Mouse (Mus musculus): ENCODE measurements around the gene Mpp6. TPM values are rescaled to one million over a fixed set of nuclear protein-coding genes. Genes with fewer than 3 reads are reported as not detected.

Mpp6 gene
- polyA plus RNA-seq, 2 experiments = 19.3 to 28.5 TPM

GRCm38 (mm10) chr6:50222986-50223385 is 112.9 kb downstream of the Mpp6 start:
- 15% methylated on average over 5 of the region's 5 CpGs for WGBS (ENCODE audit: insufficient replicate concordance)
- ATAC-seq (ENCODE audit: insufficient read depth) = no peak

GRCm38 (mm10) chr6:50223606-50224005 is 113.6 kb downstream of the Mpp6 start:
- H3K36me3 ChIP-seq (replicated peaks; ENCODE audit: control insufficient read depth, insufficient read depth, low read depth) = no peaks in the 10 kb centered on the region
- no peak overlapping the region for H3K27ac ChIP-seq
- H3K9me3 ChIP-seq (ENCODE audit: control insufficient read depth, low read length) = no peaks in the 10 kb centered on the region
- no peak for TF ChIP-seq EP300 (IDR thresholded peaks at IDR 0.05; ENCODE audit: low read depth)
- TF ChIP-seq CTCF (IDR thresholded peaks at IDR 0.05; ENCODE audit: low read depth) = no peak
- no peak overlapping the region for H3K9ac ChIP-seq (replicated peaks)
- 65% methylated on average over 4 of the region's 4 CpGs for WGBS (ENCODE audit: insufficient replicate concordance)
- DNase-seq (ENCODE audit: low read depth in 3 of 3, low spot score in 3 of 3) (no peak), ATAC-seq (ENCODE audit: insufficient read depth) (no peak)
- no peak overlapping the region for H3K4me3 ChIP-seq (ENCODE audit: insufficient read depth in 1 of 2, low read depth in 2 of 2, low read length in 2 of 2)
- H3K27me3 ChIP-seq (ENCODE audit: control insufficient read depth, insufficient read depth, low read length) = no peaks in the 10 kb centered on the region
- H3K4me2 ChIP-seq (ENCODE audit: low read depth) = no peak overlapping the region
- H3K4me1 ChIP-seq (replicated peaks; ENCODE audit: control insufficient read depth in 2 of 2, insufficient read depth in 2 of 2, low read length in 1 of 2) = no peaks in the 10 kb centered on the region

More at GRCm38 (mm10) chr6:50222986-50223385, 112.9 kb downstream of the Mpp6 start:
- Histone ChIP-seq H3K9ac (replicated peaks) (no peak overlapping the region), H3K27ac (no peak overlapping the region), H3K9me3 (ENCODE audit: control insufficient read depth, low read length) (no peaks in the 10 kb centered on the region), H3K27me3 (ENCODE audit: control insufficient read depth, insufficient read depth, low read length) (no peaks in the 10 kb centered on the region), H3K36me3 (replicated peaks; ENCODE audit: control insufficient read depth, insufficient read depth, low read depth) (no peaks in the 10 kb centered on the region), H3K4me2 (ENCODE audit: low read depth) (no peak overlapping the region), H3K4me1 (replicated peaks; ENCODE audit: control insufficient read depth in 2 of 2, insufficient read depth in 2 of 2, low read length in 1 of 2) (no peaks in the 10 kb centered on the region), H3K4me3 (ENCODE audit: insufficient read depth in 1 of 2, low read depth in 2 of 2, low read length in 2 of 2) (no peak overlapping the region)
- no peak for DNase-seq (ENCODE audit: low read depth in 3 of 3, low spot score in 3 of 3)
- no peak for TF ChIP-seq EP300 (IDR thresholded peaks at IDR 0.05; ENCODE audit: low read depth)
- TF ChIP-seq CTCF (IDR thresholded peaks at IDR 0.05; ENCODE audit: low read depth) = no peak

GRCm38 (mm10) chr6:50225232-50225631 is 115.2 kb downstream of the Mpp6 start:
- no peak for DNase-seq (ENCODE audit: low read depth in 3 of 3, low spot score in 3 of 3)
- Histone ChIP-seq H3K4me2 (ENCODE audit: low read depth) (no peak overlapping the region), H3K9me3 (ENCODE audit: control insufficient read depth, low read length) (no peaks in the 10 kb centered on the region), H3K36me3 (replicated peaks; ENCODE audit: control insufficient read depth, insufficient read depth, low read depth) (no peaks in the 10 kb centered on the region), H3K27me3 (ENCODE audit: control insufficient read depth, insufficient read depth, low read length) (no peaks in the 10 kb centered on the region), H3K9ac (replicated peaks) (no peak overlapping the region), H3K4me1 (replicated peaks; ENCODE audit: control insufficient read depth in 2 of 2, insufficient read depth in 2 of 2, low read length in 1 of 2) (no peaks in the 10 kb centered on the region), H3K27ac (no peak overlapping the region), H3K4me3 (ENCODE audit: insufficient read depth in 1 of 2, low read depth in 2 of 2, low read length in 2 of 2) (no peak overlapping the region)
- no peak for ATAC-seq (ENCODE audit: insufficient read depth)
- WGBS (ENCODE audit: insufficient replicate concordance) = 51% methylated on average over 5 of the region's 5 CpGs
- TF ChIP-seq CTCF (IDR thresholded peaks at IDR 0.05; ENCODE audit: low read depth) (no peak), EP300 (IDR thresholded peaks at IDR 0.05; ENCODE audit: low read depth) (no peak)

GRCm38 (mm10) chr6:50228180-50228579 is 118.1 kb downstream of the Mpp6 start:
- 24% methylated on average over 5 of the region's 5 CpGs for WGBS (ENCODE audit: insufficient replicate concordance)
- DNase-seq (ENCODE audit: low read depth in 3 of 3, low spot score in 3 of 3) = no peak
- H3K9ac ChIP-seq (replicated peaks) = no peak overlapping the region

GRCm38 (mm10) chr6:50231288-50231687 is 121.2 kb downstream of the Mpp6 start:
- H3K9me3 ChIP-seq (ENCODE audit: control insufficient read depth, low read length) = no peaks in the 10 kb centered on the region
- no peak for ATAC-seq (ENCODE audit: insufficient read depth)
- 77% methylated on average over 5 of the region's 5 CpGs for WGBS (ENCODE audit: insufficient replicate concordance)
- no peak overlapping the region for H3K9ac ChIP-seq (replicated peaks)
- no peak overlapping the region for H3K27ac ChIP-seq
- H3K36me3 ChIP-seq (replicated peaks; ENCODE audit: control insufficient read depth, insufficient read depth, low read depth) = no peaks in the 10 kb centered on the region
- no peak for TF ChIP-seq EP300 (IDR thresholded peaks at IDR 0.05; ENCODE audit: low read depth)
- TF ChIP-seq CTCF (IDR thresholded peaks at IDR 0.05; ENCODE audit: low read depth) = no peak
- H3K27me3 ChIP-seq (ENCODE audit: control insufficient read depth, insufficient read depth, low read length) = no peaks in the 10 kb centered on the region
- no peak overlapping the region for H3K4me3 ChIP-seq (ENCODE audit: insufficient read depth in 1 of 2, low read depth in 2 of 2, low read length in 2 of 2)
- H3K4me2 ChIP-seq (ENCODE audit: low read depth) = no peak overlapping the region
- no peaks in the 10 kb centered on the region for H3K4me1 ChIP-seq (replicated peaks; ENCODE audit: control insufficient read depth in 2 of 2, insufficient read depth in 2 of 2, low read length in 1 of 2)
- DNase-seq (ENCODE audit: low read depth in 3 of 3, low spot score in 3 of 3) = no peak

More at GRCm38 (mm10) chr6:50228180-50228579, 118.1 kb downstream of the Mpp6 start:
- ATAC-seq (ENCODE audit: insufficient read depth) = no peak
- Histone ChIP-seq H3K36me3 (replicated peaks; ENCODE audit: control insufficient read depth, insufficient read depth, low read depth) (no peaks in the 10 kb centered on the region), H3K9me3 (ENCODE audit: control insufficient read depth, low read length) (no peaks in the 10 kb centered on the region), H3K4me1 (replicated peaks; ENCODE audit: control insufficient read depth in 2 of 2, insufficient read depth in 2 of 2, low read length in 1 of 2) (no peaks in the 10 kb centered on the region), H3K27me3 (ENCODE audit: control insufficient read depth, insufficient read depth, low read length) (no peaks in the 10 kb centered on the region), H3K4me2 (ENCODE audit: low read depth) (no peak overlapping the region), H3K4me3 (ENCODE audit: insufficient read depth in 1 of 2, low read depth in 2 of 2, low read length in 2 of 2) (no peak overlapping the region), H3K27ac (no peak overlapping the region)
- TF ChIP-seq CTCF (IDR thresholded peaks at IDR 0.05; ENCODE audit: low read depth) = no peak
- TF ChIP-seq EP300 (IDR thresholded peaks at IDR 0.05; ENCODE audit: low read depth) = no peak
